Mouse (Mus musculus): Measurements from ENCODE around the gene Egln3.

GRCm38 (mm10) chr12:54216673-54217072, 13.0 kb upstream of the Egln3 start:
- TF ChIP-seq POLR2A (IDR thresholded peaks at IDR 0.05; ENCODE audit: low read depth, low read length) = no peak
- TF ChIP-seq CTCF (IDR thresholded peaks at IDR 0.05; ENCODE audit: extremely low read depth, insufficient read length, insufficient replicate concordance, low read depth, low read length) = no peak
